Mouse (Mus musculus) embryo, embryonic 11.5 days (tissue): Measurements from ENCODE around the gene Rtl5.
"Not testable (repeated sequence)": the region's sequence is repeated elsewhere in the genome, so short reads cannot be mapped to it uniquely, and the experiment has no call there.

Experiments used
- DNase-seq: peaks from one replicate; pipeline ENCODE4 v3.0.0-alpha.2; 2012; ENCODE audit warnings: low read depth, low spot score

Rtl5 gene

DNA sequence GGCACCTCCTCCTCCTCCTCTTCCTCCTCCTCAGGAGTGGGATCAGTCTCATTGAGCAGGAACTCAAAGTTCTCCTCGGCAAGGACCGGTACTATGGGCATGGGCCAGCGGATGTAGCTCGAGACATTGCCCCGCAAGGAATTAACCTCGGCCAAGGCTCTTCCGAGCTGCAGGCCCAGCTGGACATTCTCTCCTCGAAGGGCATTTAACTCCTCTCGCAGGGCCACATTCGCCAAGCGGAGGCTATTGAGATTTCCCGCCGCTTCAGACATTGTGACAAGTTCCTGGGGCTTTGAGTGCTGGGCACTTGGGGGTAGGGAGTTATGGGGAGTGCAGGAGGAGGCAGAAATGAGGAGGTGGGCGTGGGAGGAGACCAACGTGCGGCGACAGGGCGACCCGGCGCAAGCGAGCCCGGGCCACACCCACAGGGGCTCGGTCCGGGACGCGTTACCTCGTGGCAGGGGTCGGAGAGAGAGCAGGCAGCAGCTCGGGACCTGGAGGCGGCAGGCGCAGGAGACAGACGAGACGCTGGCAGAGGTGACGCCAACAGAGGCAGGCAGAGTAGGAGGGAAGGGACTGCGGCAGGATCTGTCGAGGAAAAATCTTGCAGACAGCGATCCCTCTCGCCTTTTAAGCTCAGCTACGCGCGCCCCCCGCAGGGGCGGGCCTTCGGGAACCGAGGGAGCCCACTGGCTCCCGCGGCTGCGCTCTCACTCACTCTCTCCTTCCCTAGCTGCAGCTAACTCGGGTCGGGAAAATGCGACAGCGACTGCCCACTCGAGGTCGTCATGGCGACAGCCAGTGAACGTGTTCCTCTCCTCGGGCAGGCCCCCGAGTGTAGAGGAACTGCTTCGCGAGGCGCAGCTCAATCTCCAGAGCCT, at the start of gene Rtl5:
Gene Rtl5 (minus strand): TSS at position 714 of the 881 bp plus-strand sequence.
- peak; percentile 53 for DNase-seq

DNA sequence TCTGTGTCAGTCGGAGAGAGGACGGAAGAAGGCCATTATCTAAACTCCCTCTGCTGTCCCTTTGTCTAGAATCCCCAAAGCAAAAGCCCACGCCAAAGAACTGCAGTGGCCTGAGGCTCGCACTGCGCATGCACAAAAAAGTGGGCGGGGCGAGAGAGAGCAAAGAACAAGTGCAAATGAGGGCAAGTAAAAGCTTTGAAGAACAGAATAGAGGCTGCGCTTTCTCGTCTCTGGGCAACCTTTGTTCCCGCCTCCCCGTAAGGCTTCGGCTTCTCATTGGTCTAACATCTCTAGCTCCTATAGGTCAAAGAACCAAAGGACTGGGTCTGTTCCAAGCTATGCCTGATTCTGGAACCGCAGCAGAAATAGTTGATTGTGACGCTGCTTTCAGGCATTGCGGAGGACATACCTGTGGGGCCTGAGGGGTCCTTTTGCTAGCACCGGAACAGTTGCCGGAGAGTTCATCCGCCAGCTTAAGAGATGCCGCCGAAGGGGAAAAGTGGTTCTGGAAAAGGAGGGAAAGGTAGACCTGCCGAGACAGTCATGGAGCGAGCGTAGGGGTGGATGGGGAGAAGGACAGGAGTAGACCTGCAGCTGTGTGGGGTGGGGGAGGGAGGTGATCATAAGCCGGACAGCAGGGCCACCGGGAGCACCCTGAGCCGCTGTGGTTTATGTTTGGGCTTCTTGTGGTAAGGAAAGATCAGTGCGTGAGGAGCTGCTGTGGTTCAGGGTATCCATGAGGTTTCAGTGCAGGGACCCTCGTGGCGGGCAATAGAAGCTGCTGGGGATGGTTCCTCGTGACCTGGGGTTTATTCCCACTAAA, 48.1 kb upstream of the Rtl5 start, which contains the start of gene Pin4:
Gene Pin4 (plus strand): TSS at position 406 of the 823 bp plus-strand sequence.
- peak; percentile 89 for DNase-seq

DNA sequence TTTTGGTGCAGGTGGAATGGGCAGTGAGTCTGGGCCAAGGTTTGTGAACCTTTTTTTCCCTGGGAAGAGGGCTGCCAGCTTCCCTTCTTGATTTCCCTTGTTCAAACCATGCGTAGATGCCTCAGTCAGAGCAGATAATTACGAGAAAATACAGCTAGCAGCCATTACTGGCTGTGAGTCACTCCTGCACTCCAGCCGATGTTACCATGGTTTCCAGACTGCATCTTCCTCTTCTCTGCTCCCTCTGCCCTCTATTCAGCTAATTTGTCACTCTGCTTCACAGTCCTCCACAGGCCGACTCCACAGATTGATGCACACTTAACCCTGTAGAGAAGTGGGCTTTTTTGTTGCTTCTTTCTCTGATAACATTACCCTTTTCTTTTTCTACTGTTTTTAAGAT, 44.6 kb upstream of the Rtl5 start:
- no peak for DNase-seq

DNA sequence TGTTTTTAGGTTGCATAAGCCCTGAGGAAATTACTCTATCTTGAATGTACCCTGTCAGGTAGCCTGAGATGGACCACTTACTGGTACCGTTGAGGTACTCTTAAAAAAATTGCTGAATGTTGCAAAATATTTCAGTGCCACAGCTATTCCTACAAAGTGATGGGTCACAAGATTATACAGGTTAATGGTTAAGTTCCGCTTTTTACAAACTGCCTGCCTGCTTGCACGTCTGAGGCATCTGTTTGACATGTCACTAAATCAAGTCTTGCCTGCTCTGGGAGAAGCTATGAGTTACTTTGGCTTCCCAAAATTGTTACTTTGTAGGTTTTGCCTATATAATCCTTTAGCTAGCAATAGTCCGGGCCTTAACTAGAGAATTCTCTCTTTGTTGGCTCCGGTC, 38.2 kb upstream of the Rtl5 start:
- not testable (repeated sequence) for DNase-seq

DNA sequence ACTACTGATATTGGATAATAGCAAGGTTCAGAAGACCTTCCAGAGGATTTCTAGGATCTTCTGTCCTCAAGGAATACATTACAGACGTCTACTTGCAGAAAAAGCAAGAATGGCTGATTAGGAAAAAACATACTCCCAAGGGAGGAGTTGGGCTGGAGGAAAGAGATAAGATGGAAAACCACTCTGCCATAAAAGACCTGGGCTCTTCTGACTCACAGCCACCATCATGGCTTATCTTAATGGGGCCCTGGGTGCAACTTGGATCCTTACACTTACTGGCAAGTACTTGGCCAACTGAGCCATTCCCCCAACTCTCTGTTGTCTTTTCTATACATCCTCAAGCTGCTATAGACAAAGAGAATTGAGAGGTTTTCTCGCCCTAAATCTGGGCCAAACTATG, 32.7 kb upstream of the Rtl5 start:
- DNase-seq: not testable (repeated sequence)

DNA sequence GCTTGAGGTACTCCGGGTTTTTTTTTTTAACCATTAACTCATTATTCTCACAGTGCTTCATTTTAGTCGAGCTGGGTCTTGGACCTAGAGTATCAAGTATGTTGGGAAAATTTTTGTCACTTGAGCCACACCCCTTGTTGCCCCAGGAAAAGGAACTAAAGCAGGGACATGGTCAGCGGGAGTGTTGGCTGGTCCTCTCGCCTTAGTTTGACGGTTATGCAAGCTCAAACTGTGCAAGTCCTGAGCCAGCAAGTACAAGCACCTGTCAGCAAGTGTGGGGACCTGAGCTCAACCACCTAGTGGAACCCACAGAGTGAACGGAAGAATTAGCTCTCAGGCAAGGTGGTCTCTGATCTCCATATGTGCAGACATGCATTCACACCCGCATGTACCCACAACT, 30.8 kb upstream of the Rtl5 start:
- no peak for DNase-seq

DNA sequence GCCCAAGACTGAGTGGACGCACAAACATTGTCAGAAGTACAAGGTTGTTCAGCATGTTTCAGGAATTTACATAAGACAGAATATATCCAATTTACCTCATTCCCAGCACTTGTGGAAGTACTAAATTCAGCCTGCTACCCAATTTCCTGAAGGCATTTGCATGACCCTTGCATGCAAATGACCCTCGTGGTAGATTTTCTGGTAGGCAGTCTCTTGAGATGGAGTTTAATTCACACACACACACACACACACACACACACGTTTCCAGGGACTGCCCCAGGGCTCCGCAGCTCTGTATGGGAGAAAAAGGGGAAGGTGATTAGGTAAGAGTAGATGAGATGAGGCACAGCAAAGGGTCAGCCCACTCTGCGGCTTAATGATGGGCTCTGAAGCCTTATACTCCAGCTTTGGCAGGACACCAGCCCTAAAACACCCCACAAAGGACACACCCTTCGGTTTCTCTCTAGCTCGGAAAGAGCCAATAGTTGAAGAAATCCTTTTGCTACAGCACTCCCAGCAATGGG, 23.3 kb upstream of the Rtl5 start:
- DNase-seq: no peak

DNA sequence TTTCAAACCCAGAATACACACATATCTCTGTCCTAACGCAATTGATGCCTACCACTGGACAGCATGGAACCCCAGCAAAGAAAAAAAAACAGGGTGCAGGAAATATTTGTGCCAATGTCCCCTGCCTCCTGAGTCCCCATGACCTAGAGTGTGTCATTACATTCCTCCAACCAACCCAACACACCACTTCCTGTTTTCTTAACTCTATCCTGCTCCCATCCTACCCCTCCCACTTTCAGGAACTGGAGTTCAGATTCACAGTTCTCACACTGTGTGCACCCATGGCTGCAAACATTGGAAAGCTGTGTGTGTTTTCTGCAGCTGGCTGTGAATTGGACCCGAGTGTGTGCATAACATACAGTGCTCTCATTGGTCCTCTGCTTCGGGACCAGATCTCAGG, 19.5 kb upstream of the Rtl5 start:
- no peak for DNase-seq

DNA sequence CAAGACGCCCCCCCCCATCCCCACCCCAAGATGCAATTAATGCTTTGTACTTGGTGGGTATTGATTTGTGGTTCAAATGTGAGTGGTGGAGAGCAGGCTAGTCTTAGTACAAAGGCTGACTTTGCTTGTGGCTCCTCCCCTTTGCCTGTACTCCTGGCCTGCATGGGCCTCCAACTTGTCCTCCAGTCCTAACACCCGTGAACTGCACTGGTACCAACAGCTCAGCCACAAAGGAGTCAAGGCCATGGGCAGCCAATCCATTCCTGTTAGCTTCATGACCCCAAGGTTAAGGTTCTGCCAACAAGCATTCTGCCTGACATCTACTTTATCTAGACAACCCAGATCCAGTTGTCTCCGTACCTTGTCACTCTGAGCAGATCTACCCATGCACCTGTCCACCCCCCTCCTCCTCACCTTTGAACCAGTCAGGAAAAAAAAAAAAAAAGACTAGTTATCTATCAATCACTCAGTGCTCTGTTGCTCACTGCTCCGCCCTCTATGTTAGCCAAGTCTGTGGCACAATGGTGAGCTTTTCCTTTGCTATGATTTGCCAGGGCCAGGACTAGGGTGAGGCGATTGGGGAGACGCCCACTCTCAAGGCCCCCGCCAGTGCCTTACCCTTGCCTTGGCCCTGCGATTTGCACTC, 14.8 kb upstream of the Rtl5 start:
- DNase-seq: no peak

DNA sequence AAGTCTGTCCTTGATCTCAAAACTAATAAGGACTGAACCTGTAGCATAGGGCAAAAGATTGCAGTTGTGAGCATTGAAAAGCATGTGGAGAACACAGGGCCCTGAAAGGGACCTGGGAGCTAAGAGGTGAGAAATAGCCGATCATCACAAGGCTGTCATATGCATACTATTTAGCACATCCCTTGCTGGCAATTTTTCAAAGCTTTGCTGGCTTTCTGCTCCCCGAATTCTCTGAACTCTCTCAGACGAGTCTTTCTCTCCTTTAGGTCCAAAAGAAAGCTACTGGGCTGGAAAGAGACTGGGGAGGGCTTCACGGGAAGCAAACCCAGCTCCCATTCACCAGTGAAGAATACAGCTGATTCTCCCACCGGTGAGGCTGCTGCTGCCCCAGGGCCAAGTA, 11.2 kb upstream of the Rtl5 start:
- no peak for DNase-seq

DNA sequence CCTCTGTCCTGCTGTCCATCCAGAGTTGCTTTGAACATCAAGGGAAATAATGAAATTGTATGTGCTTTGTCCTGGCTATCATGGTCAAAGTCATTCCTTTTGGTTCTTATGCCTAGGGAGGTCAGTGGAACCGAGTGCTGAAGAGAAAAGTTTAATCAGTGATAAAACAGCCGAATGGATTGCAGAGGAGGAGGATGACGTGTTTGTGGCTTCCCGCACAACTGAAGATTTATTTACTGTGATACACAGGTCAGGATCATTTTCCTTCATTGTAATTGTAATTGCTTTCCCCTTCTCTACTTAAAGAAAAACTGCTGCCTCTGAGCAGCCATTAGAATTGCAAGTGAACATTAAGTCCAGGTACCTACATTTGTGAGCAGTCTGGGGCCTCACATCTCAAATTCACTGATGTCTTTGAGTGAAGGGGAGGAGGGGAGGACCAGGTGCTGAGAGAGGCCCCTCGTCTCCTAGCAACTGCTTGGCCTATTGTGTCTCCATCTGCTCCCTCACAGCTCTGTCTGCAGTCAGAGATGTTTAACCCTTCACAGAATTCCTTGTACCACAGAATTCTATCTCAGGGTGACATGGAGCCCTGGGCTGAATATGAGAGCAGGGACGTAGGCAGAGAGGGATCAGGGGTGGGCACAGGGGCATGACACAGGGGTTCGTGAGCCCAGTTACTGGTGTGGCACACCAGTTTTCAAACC, 10.6 kb upstream of the Rtl5 start:
- peak; percentile 46 for DNase-seq

DNA sequence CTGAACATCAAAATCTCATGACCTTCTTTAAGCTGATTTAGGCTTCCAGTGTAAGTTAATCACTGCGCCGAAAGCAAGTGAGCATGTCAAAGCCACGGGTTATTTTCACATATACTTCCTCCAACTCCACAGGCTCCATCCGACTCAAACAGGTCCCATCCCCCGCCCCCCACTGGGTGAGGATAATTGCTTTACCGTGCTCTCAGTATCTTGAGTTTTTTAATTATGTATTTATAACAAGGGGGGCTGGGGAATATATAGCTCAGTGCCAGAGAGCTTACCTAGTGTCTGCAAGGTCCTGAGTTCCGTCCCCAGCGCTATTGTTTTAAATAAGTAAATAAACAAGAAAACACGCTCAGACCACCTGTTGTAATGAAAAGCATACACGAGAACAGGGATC, 10.0 kb upstream of the Rtl5 start:
- DNase-seq: no peak

DNA sequence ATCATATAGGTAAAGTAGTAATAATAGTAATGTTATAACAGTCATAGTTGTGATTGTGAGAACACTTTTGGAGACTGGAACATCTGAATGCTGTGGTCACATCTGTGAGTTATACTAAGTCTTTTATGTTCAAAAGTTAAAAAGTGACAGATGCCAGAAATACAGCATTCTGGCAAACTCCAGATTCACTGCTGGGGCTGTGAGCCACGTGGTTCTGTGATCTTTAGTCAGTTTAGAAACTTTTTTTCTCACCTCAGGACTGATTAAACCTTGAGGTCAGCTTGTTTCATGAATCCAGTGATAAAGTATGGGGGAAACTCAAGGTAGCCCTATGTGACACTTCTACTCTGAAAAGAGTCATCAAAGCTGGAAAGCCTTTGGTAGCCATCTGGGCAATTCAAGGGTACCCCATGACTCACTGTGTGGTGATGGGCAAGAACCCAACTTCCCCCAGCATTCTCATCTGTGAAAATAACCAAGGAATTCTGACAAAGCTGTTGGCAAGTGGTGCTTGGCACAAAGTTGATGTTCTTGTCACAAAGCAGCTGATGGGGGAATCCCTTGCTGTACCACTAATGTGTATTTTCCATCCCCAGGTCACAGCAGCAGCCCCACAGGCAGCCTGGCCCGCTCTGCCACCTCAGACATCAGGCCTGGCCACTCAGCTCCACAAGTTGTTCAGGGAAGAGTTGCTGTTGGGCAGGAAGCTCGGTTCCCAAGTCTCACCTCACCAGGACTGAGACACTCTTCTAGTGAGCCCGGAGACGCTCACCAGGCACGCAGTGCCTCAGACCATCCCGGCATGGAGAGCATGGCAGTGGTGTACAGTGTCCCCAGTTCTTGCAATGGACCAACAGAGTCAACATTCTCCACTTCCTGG, 6.0 kb upstream of the Rtl5 start:
- no peak for DNase-seq

DNA sequence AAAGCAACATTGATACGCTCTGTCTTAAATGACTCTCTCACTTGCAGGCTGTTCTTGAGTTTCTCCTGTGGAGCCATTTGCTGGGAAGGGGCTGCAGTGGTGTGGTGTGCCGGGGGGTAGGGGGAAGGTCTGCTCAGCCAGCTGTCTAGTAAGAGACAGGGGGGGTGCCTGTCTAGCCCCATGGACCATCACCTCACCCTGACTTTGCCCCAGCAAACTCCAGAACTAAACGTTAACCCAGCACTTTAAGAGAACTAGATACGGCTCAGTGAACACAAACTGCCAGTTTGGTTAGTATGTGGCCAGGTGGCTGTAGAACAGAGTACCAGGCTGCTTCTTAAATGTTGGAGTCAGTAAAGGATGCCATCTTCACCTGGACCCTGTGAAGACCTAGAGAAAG, 4.1 kb upstream of the Rtl5 start:
- no peak for DNase-seq

DNA sequence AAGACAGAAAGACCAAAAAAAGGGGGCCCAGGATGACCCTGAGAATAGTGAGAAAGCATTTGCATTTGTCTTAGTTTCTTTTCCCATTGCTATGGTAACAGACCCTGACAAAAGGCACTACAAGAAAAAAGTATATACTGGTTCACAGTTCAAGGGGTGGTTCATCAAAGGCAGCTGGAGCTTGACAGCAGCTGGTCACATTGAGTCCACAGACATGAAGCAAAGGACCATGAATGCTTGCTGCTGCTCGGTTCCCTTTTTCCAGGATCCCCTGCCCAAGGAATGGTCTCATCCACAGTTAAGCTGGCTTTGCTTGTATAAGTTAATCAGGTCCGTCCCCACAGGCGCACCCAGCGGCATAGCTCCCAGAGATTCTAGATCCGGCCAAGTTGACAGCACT, 3.3 kb upstream of the Rtl5 start:
- DNase-seq: no peak

DNA sequence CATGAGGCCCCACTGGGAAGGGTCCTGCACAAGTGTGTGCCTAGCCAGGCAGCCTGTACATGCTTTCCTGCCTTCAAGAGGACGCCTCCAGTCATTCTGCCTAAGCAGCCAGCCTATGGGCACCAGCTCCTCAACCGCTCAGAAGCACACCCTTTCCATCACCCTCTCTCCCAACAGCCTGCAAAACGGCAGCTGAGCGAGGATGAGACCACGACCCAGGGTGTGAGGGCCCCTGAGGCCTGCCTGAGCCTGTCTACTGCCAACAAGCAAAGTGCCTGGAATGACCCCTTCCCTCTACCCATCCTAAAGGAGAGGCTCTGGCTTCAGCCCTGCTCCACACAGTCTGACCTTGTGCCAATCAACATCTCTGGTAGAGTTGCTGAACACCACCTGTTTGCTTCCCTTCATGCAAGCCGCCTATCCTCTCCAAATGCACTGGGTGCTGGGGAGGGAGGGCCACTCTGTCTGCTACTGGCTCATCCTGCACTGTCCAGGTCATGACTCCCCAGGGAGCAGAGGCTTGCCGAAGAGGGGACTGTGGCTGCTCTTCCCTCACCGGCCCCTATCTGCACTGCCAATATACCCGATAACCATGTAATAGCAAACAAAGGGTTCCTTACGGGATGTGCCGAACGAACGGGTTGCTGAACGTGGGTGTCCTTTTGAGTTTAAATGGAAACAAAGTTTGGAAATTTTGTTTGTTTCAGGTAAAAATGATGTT, 2.7 kb upstream of the Rtl5 start:
- no peak for DNase-seq

DNA sequence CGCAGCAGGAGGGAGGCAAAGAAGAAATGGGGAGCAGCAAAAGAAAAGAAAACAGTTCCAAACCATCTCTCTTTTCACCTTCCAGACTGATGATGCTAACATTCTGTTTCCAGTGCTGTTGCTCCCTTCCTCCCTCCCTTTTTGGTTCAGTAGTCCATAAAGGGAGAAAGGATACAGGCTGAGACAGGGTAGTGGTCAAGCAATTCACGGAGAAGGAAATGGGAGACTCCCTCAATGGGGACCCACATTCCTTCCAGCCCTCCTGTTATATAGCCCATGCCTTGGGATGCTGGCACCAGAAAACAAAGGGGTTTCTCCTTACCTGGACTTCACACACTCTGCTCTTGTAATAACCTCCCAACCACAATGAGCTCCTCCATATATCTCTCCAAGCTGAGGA, 413 bp upstream of the Rtl5 start:
- no peak for DNase-seq

DNA sequence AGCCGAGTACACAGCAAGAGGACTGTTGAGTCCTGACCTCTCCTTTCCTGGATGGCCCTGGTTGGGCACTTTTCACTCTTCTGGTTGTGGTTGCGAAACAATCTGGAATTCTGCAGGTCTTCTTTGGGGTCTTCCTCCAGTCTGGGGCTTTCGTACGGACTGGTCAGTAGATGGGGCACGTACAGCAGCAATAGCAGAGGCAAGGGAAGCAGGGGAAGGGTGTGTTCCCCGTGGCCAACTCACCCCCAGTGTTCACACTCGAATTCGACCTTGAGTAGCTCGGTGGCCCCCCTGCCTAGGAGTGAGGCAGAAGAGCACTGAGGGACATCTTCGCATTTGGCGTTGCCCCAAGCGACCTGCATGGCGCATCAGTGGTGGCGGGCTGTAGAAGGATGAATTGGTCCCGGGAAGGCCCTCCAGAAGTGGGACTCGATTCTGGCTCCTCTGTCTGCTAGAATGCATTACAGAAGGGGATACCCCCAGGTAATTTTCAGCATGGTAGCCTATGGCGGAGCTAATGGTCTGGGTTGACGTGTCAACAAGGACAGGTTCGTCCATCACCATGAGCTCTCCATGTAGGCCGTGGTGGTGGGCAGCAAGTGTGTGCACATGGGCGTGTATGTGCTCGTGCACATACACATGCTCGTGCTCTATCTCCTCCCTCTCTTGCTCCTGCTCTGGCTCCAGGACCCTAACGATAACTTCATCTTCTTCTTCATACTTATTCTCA, 2.1 kb downstream of the Rtl5 start:
- DNase-seq: no peak

DNA sequence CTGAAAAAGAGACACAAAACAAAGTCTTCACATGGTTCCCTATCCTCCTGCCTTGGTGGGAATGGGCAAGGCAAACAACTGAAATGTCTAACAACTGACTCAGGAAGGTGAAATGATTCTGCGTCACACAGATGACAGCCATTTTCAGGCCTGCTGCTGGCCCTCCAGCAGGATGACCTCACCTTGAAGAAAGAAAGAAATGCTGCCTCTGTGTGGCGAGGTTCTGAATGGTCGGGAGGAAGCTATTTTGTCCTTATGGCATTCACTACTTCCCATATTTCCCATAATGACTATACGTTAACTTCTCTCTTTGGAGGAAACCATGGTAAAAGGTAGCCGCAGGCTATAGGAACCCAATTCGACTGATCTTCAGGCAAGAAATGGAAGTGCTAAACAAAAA, 4.0 kb downstream of the Rtl5 start:
- no peak for DNase-seq
